Mouse (Mus musculus) ES-E14 (cell line): Measurements from ENCODE around the gene Fndc1.

Experiments used
- CHD2 ChIP-seq: IDR thresholded peaks from 2 replicates; pipeline ENCODE4 v1.6.1; 2014; ENCODE audit warnings: mild to moderate bottlenecking, low read depth, low read length, inconsistent platforms
- MAFK ChIP-seq: IDR thresholded peaks from 2 replicates; pipeline ENCODE4 v1.6.1; 2014; ENCODE audit warnings: mild to moderate bottlenecking, low read depth, low read length, inconsistent platforms; ENCODE audit not compliant: insufficient read depth
- ZNF384 ChIP-seq: IDR thresholded peaks from 2 replicates; pipeline ENCODE4 v1.6.1; 2012; ENCODE audit warnings: low read depth, low read length, inconsistent platforms

DNA sequence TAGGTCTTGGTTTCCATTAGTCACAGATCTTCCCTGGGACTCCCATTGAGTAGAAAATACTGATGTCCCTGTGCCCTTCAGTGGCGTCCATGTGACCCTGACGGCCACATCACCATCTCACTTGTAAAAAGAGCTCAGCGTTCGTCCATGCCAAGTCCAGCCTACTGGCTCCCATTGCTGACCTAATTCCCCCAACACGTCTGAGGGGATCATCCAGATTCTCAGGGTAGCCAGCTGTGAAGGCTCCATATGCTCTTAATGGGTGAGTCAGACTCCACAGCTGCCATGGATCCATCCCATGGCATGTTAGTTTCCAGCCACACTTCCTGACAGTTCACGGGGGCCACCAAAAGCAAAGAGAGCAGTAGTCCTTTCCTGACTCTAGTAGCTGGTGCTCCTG is 33.0 kb downstream of the Fndc1 start:
- TF ChIP-seq CHD2 = no peak
- TF ChIP-seq ZNF384 = no peak
- no peak for TF ChIP-seq MAFK
